23 mouse cellular contexts compared by ENCODE assay signal in the genomic region with DNA sequence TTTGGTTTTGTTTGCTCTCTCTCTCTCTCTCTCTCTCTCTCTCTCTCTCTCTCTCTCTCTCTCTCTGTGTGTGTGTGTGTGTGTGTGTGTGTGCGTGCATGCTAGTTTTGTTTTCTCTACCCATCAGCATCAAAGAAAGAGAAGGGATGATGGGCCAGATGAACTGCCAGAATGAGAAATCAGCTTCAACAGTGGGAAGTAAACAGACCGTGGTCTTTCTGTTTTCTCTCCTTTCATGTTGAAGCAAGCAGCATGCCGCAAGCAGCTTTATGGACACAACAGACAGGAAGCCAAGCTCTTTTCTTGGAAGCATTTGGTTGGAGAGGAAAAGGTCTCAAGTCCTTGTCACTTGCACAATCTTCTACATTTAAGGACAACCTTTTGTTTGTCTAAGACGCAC. TPM values are rescaled to one million over a fixed set of nuclear protein-coding genes. Genes with fewer than 3 reads are reported as not detected.
DNase-seq lines count a peak whose midpoint lies in the region; ATAC-seq and TF ChIP-seq lines count a peak whose summit lies in the region.
"Had no signal": no experiment of that assay in that cellular context is flagged by ENCODE, and none has a peak within 500 bp of the region (broad histone marks: within the 10 kb centered on the region; RNA-seq: fewer than 3 reads in every experiment).

No protein-coding gene starts in this region.

- peaks cover 6% of the 10 kb centered on the region; the same call in 1 of the 2 replicates for H3K4me1 ChIP-seq in hindbrain, embryonic 13.5 days (replicated peaks)
- H3K4me1 ChIP-seq in hindbrain, postnatal 0 days (ENCODE audit: insufficient read depth, low read length): no peaks in the 10 kb centered on the region
- H3K4me1 ChIP-seq in lung, embryonic 15.5 days: no peaks in the 10 kb centered on the region
- no peaks in the 10 kb centered on the region for H3K4me1 ChIP-seq in neural tube, embryonic 13.5 days (replicated peaks)
- H3K4me1 ChIP-seq: embryonic facial prominence, embryonic 12.5 days; embryonic facial prominence, embryonic 15.5 days had no signal

- no peak for ATAC-seq in hindbrain, embryonic 13.5 days (ENCODE audit: low FRiP score)
- ATAC-seq in hindbrain, postnatal 0 days: no peak
- peak; percentile 19; the same call in 1 of the 2 replicates for ATAC-seq in lung, embryonic 15.5 days (ENCODE audit: borderline replicate concordance, extremely low read depth, low FRiP score, low TSS enrichment)
- no peak for ATAC-seq in neural tube, embryonic 13.5 days (ENCODE audit: low read depth)
- ATAC-seq: CD4-positive, CD25-positive, alpha-beta regulatory T cell, adult 4 months; forebrain, embryonic 15.5 days had no signal

- H3K4me2 ChIP-seq in hindbrain, embryonic 13.5 days: no peak overlapping the region
- H3K4me2 ChIP-seq in hindbrain, postnatal 0 days (ENCODE audit: low read depth, low read length): no peak overlapping the region
- H3K4me2 ChIP-seq in lung, embryonic 15.5 days: no peak overlapping the region
- no peak overlapping the region for H3K4me2 ChIP-seq in neural tube, embryonic 13.5 days
- H3K4me2 ChIP-seq: embryonic facial prominence, embryonic 12.5 days; embryonic facial prominence, embryonic 15.5 days; forebrain, embryonic 15.5 days; heart, embryonic 11.5 days; hindbrain, embryonic 14.5 days had no signal

- no peaks in the 10 kb centered on the region for H3K9me3 ChIP-seq in hindbrain, embryonic 13.5 days
- H3K9me3 ChIP-seq in hindbrain, postnatal 0 days (ENCODE audit: low read length): no peaks in the 10 kb centered on the region
- H3K9me3 ChIP-seq in lung, embryonic 15.5 days: no peaks in the 10 kb centered on the region
- H3K9me3 ChIP-seq in neural tube, embryonic 13.5 days: no peaks in the 10 kb centered on the region
- H3K9me3 ChIP-seq: embryonic facial prominence, embryonic 12.5 days; embryonic facial prominence, embryonic 15.5 days; forebrain, embryonic 15.5 days; hindbrain, embryonic 10.5 days had no signal

- no peak for DNase-seq in hindbrain, postnatal 0 days (ENCODE audit: low spot score)
- no peak for DNase-seq in lung, postnatal 36 days
- no peak for DNase-seq in neural tube, embryonic 10.5 days (ENCODE audit: extremely low spot score, low spot score)
- DNase-seq: adrenal gland, adult 2 months; adrenal gland, postnatal 14 days; cerebellum, adult 11 months; cerebellum, adult 2 months; cerebellum, adult 9-11 months; cerebellum, postnatal 25 days; gastrocnemius, postnatal 10 days; gastrocnemius, postnatal 36 days; heart, postnatal 36 days had no signal

- H3K36me3 ChIP-seq in hindbrain, embryonic 13.5 days: no peaks in the 10 kb centered on the region
- no peaks in the 10 kb centered on the region for H3K36me3 ChIP-seq in hindbrain, postnatal 0 days (ENCODE audit: insufficient read depth, low read length)
- H3K36me3 ChIP-seq in lung, embryonic 15.5 days: no peaks in the 10 kb centered on the region
- no peaks in the 10 kb centered on the region for H3K36me3 ChIP-seq in neural tube, embryonic 13.5 days
- H3K36me3 ChIP-seq: embryonic facial prominence, embryonic 12.5 days; embryonic facial prominence, embryonic 15.5 days; forebrain, embryonic 15.5 days; hindbrain, embryonic 10.5 days had no signal

- no peaks in the 10 kb centered on the region for H3K27me3 ChIP-seq in hindbrain, embryonic 13.5 days
- no peaks in the 10 kb centered on the region for H3K27me3 ChIP-seq in hindbrain, postnatal 0 days (ENCODE audit: insufficient read depth, low read length)
- H3K27me3 ChIP-seq in lung, embryonic 15.5 days: no peaks in the 10 kb centered on the region
- H3K27me3 ChIP-seq in neural tube, embryonic 13.5 days: no peaks in the 10 kb centered on the region
- H3K27me3 ChIP-seq: embryonic facial prominence, embryonic 12.5 days; embryonic facial prominence, embryonic 15.5 days; forebrain, embryonic 15.5 days had no signal

- TF ChIP-seq CTCF in hindbrain, postnatal 0 days (IDR thresholded peaks at IDR 0.05; ENCODE audit: low read depth): no peak

- H3K27ac ChIP-seq in hindbrain, embryonic 13.5 days: no peak overlapping the region
- H3K27ac ChIP-seq in hindbrain, postnatal 0 days: no peak overlapping the region
- H3K27ac ChIP-seq in lung, embryonic 15.5 days: no peak overlapping the region
- H3K27ac ChIP-seq in neural tube, embryonic 13.5 days (replicated peaks): peak overlapping the region; percentile 54
- H3K27ac ChIP-seq: embryonic facial prominence, embryonic 12.5 days; embryonic facial prominence, embryonic 15.5 days; forebrain, embryonic 15.5 days; hindbrain, embryonic 10.5 days; hindbrain, embryonic 14.5 days had no signal

- 53% methylated on average over 4 of the region's 4 CpGs for WGBS in hindbrain, embryonic 13.5 days
- 37% methylated on average over 4 of the region's 4 CpGs for WGBS in hindbrain, postnatal 0 days
- 15% methylated on average over 4 of the region's 4 CpGs for WGBS in lung, embryonic 15.5 days
- 62% methylated on average over 3 of the region's 4 CpGs for WGBS in neural tube, embryonic 13.5 days

- no peak overlapping the region for H3K4me3 ChIP-seq in hindbrain, embryonic 13.5 days
- no peak overlapping the region for H3K4me3 ChIP-seq in hindbrain, postnatal 0 days (ENCODE audit: low read length)
- H3K4me3 ChIP-seq in lung, embryonic 15.5 days: no peak overlapping the region
- no peak overlapping the region for H3K4me3 ChIP-seq in neural tube, embryonic 13.5 days
- H3K4me3 ChIP-seq: embryonic facial prominence, embryonic 12.5 days; embryonic facial prominence, embryonic 15.5 days; forebrain, embryonic 15.5 days; hindbrain, embryonic 10.5 days had no signal

- 0 out of 2 replicates have a peak overlapping the region, but pooled peaks have one; percentile 24 for H3K9ac ChIP-seq in hindbrain, embryonic 13.5 days
- no peak overlapping the region for H3K9ac ChIP-seq in hindbrain, postnatal 0 days (replicated peaks; ENCODE audit: low read length)
- no peak overlapping the region for H3K9ac ChIP-seq in lung, embryonic 15.5 days
- no peak overlapping the region for H3K9ac ChIP-seq in neural tube, embryonic 13.5 days
- H3K9ac ChIP-seq: embryonic facial prominence, embryonic 12.5 days; embryonic facial prominence, embryonic 15.5 days; forebrain, embryonic 15.5 days; hindbrain, embryonic 14.5 days had no signal

RNA-seq across cellular contexts. Expression of a gene that starts 21.2 kb away (rescaled TPM):
- polyA plus RNA-seq in hindbrain, embryonic 13.5 days (2015; fragmentation: Nextera tagmentation; extraction: Ambion mirVana): 28.9 and 32.9 TPM in 2 replicates
- total RNA-seq in hindbrain, postnatal 0 days (2014; rRNA removed): 77.8 and 92.0 TPM in 2 replicates
- polyA plus RNA-seq in hindbrain, postnatal 0 days (2015; fragmentation: Nextera tagmentation; extraction: Ambion mirVana): 27.2 and 30.1 TPM in 2 replicates
- polyA plus RNA-seq in lung, embryonic 15.5 days (2015; fragmentation: Nextera tagmentation; extraction: Ambion mirVana): 5.3 and 6.6 TPM in 2 replicates
- 38.0 and 40.5 TPM in 2 replicates for polyA plus RNA-seq in neural tube, embryonic 13.5 days (2015; fragmentation: Nextera tagmentation; extraction: Ambion mirVana)
- total RNA-seq: MEL had no signal
- polyA plus RNA-seq: CD4-positive, CD25-positive, alpha-beta regulatory T cell, adult 4 months had no signal

RNA-seq across cellular contexts. Expression of a gene that starts 23.5 kb away (rescaled TPM):
- polyA plus RNA-seq in hindbrain, embryonic 13.5 days (2015; fragmentation: Nextera tagmentation; extraction: Ambion mirVana): 44.2 and 47.7 TPM in 2 replicates
- total RNA-seq in hindbrain, postnatal 0 days (2014; rRNA removed): 78.2 and 87.6 TPM in 2 replicates
- 42.2 and 44.1 TPM in 2 replicates for polyA plus RNA-seq in hindbrain, postnatal 0 days (2015; fragmentation: Nextera tagmentation; extraction: Ambion mirVana)
- 25.2 and 27.8 TPM in 2 replicates for polyA plus RNA-seq in lung, embryonic 15.5 days (2015; fragmentation: Nextera tagmentation; extraction: Ambion mirVana)
- polyA plus RNA-seq in neural tube, embryonic 13.5 days (2015; fragmentation: Nextera tagmentation; extraction: Ambion mirVana): 54.8 and 65.5 TPM in 2 replicates
